Mouse (Mus musculus) right cerebral cortex, postnatal 10 days (tissue): ENCODE results near the gene Ugdh.
A peak's percentile ranks its signal among the peaks of the same experiment; 100 is the strongest.

Experiments
- DNase-seq, 2 experiments: peaks; one replicate each; pipeline ENCODE4 v3.0.0; 2021; ENCODE audit warnings: low spot score in 2 of 2

Gene Ugdh

DNA sequence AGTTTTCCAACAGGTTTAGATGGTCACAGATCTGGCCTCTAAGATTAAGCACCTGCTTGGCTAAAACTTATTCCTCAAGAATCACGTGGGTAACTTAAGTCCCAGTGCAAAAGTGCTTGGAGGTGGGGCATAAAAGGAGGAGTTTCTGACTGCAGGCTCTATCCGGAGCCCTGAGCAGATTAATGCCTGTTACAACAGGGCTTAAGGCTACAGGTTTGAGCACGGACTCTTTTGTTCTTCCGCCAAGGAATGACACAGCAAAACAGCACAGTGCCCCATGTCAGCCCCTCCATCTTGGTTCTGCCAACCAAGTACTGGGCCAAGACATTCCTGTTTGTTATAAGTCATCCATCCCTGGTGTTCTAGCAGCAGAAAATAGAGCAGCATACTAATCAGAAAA lies 7.4 kb downstream of the Ugdh start:
- no peak for DNase-seq

DNA sequence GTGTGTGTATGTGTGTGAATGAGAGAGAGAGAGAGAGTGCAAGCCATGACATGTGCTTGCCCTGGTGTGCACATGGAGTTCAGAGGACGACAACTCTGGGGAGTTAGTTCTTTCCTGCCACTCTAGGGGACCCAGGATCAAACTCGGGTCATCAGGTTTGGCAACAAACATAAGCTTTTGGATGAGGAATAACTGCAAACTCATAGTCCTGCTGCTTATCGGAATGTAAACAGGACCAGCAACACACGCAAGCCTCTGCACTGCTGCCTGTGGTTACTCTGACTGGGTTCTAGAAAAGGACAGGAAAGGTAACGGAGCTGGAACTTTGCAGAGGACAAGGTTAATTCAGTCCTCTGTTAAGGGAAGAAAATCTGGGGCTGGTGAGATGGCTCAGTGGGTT lies 10.5 kb downstream of the Ugdh start:
- no peak for DNase-seq

DNA sequence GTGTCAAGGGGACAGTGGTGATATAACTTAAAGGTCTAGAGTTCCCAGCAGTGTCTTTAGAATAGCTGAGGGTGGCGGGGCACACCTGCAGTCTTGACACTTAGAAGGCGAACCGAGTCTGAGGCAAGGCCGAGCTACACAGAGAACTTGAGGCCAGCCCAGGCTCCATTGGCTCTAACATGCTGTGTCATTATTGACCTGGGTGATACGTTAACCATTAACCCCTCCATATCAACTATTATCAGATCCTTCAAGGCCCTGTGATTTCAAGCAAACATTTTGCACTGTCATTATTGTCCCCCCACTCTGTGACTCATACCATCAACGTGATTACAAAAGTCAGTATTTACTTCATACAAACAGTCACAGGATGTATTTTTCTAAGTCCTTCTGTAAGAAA lies 11.5 kb downstream of the Ugdh start:
- DNase-seq = no peak

DNA sequence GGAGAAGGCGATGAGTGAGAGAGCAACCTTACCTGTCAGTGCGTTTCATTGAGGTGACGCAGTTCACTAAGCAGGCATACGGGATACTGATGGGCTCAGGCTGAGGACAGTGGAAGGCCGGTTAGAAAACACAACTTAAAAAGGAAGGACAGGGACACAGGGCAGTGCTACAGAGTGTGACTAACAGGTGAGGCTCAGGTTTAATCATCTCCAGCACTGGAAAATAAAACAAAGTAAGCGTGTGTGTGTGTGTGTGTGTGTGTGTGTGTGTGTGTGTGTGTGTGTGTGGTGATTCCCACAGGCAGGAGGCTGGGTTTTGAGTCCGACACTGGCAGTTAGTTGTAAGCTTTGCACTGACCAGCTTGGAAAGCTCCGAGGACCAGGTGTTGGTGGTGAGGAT lies 12.9 kb downstream of the Ugdh start:
- DNase-seq = no peak

DNA sequence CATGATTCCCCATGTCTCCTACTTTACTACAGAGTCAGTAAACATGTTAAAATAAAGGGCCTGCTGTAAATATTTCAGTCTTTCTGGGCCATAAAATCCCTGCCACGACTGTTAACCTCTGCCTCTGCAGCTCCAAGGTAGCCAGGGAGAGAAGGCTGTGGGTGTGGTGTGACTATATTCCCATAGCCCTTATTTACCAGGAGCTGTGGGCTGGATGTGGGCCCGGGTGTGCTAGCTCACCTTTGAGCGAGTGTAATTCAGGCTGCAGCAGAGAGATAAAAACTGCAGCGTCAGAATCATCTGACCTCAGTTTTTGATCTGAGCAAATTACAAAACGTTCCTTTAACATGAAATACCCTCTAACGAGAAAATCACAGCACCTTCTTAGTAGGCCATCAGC lies 14.9 kb downstream of the Ugdh start:
- DNase-seq = no peak

DNA sequence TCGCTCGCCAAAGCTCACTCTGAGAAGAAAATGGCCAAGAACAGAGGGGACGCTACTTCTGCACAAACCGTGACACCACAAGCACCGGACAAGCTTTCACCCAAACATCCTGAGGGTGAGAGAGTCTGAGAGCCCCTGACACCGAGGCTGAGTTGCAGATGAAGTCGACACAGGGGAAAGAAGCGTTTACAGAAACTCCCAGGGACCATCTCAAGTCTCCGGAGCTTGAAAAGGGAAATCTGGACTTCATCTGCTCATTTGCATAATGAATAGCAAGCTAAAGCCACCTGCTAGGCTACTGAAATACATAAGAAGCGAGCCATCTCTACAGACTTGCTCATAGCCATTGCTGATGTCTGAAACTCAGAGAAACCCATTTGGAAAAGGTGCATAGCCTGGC lies 16.6 kb downstream of the Ugdh start:
- DNase-seq = no peak

DNA sequence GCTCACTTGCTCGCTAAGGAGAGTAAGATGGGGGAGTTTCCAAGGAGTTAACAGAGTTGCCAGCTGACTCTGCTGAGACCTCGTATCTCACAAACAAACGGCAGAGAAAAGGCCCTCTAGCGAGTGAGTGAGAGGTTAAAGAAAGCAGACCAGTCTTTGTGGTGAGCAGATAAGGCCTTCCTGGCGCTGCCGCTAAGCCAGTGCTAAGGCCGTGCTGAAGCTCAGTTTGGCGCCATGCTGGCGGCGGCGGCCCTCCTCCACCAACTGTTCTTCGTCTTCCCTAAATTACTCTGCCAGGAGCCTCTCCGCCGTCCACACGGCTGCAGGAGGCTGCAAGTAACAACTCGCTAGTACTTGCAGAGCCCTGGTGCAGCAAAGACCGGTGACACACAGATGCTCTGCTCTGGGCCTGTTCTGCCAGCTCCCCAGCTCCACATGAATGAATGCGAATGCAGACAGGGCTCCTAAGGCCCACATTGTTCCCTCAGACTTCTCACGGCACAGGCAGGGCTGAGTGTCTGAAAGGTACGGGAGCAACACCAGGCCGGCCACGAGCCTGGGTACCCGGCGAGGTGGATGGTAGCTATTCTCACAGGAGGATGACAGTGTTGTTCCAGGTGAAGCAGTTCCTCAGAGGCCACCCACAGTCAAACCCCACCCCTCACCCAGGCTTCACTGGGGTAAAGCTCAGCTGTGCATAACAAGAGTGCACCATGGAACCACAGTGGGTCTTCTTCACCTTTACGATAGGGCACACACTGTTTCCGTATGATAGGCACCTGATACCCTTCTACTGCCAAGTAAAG lies 19.9 kb downstream of the Ugdh start:
- DNase-seq = no peak

DNA sequence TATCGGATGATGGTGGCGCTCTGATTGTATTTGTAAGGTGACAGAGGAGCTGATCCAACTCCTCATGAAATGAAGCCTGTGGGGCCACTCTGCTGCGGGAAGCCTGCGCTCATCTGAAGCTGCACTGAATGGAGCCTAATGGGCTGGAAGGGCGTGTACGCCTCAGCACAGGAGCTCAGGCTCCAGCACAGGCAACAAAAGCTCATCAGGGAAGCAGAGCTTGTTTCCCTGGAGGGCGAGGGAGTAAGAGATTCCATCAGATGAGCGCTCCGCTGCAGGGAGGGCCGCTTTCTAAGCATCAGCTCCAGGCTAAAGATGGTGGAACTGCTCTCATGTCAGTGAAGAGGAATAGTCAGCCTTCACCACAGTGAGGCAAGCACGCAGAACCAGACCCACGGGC lies 27.8 kb downstream of the Ugdh start:
- no peak for DNase-seq

DNA sequence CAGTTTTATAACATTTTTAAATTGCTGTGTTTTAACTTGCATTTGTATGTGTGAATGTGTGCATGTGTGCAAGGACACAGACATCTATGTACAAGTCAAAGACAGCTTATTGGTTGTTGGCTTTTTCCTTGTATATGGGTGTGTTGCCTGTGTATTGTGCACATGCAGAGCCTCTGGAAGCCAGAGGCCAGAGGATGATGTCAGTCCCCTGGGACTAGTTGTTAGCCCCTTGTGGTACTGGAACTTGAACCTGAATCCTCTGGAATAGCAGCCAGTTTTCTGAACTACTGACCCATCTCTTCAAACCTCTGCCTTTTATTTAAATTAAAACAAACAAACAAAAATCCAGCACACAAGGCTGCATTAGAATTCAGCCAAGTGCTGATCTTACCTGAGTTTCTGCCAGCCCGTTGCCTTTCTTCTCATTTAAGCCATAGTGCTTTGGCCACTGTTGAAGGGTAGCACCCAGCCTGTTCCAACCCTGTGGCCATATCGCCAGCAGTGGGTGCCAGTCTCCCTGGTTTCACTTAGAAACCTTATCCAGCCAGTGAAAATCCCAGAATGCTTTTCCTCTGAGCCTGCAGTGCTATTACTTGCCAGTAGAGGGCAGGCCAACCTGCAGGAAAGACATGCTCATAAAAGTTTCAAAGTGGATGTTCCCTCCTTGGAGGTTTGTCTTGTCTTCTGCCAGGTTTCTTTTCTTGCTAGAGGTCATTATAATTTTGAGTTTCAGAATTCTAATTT lies 34.3 kb downstream of the Ugdh start:
- DNase-seq = peak; percentile 85 to 88

DNA sequence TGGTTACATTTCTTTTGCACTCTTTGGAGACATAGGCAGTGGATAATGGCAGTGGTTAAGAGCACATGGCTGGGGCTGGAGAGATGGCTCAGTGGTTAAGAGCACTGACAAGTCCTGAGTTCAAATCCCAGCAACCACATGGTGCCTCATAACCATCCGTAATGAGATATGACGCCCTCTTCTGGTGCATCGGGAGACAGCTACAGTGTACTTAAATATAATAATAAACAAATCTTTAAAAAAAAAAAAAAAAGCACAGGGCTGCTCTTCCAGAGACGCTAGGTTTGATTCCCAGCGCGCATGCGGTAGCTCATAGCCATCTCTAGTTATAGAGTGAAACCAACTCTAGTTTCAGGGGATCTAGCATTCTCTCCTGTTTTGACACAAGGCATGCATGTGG lies 41.3 kb downstream of the Ugdh start:
- no peak for DNase-seq

DNA sequence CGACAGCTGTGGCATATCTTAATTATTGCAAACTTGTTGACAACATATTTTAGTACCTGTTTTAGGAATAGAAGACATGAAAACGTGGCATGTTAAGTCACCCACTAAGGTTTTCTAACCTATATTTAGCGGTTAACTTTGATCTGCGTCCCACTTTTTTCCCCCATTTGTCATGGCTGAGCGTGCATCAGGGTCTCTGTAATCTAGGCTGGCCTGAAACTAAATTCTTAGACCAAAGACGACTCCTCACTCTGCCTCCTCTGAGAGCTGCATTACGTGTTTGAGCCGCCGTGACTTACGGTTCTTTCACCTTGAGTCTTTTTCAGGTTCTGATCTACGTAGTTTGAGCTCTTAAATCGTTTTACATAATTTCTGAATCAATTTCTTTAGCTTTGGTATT lies 44.0 kb downstream of the Ugdh start:
- DNase-seq = no peak

DNA sequence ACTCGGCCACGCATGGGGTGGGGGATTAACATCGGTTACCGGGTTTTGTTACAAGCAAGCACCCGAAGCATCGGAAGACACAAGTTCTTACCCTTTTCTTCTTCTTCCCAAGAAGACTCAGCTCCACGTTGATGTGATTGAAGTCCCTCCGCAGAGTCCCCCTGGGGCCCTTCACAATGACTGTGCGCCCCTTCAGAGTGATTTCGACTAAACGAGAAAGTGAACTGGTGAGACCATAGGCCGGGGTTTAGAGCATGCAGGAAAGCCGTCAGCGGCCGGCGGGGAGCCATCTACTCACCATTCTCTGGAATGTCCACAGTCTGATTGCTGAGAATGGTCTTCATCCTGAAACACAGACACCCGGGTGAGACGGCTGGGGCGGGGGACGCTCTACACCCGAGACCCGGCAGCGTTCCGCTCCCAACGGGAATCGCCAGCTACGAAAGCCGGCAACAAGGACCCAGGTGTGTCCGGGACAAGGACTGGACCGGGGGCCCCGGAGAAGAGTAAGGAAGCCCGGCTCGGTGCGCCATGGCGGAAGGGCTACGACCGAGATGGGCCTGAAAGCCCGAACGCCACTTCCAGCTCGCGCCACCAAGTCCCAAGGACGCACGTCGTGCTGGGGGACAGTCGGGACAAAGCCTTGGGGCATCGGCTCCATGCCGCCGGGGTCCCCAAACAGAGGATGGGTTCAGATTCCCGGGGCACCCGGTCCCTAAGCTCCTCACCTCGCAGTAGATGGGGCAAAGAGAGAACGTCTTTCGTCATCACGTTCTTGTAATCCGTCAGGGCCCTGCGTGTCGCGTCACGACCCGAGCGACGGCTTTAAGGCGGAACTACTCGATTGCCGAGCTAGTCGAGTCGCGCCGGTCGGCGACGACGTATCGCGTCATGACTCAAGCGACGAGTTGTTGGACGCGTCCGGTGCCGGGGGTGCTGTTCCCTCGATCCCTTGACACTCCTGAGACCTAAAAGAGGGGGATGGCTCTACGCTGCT lies 44.8 kb downstream of the Ugdh start, which contains the start of the genes Rpl9 and Lias:
Rpl9 (minus strand) TSS at position 797 of the 997 bp plus-strand sequence.
Lias (plus strand) TSS at position 850 of the 997 bp plus-strand sequence.
- DNase-seq = peak; percentile 99 to 100

DNA sequence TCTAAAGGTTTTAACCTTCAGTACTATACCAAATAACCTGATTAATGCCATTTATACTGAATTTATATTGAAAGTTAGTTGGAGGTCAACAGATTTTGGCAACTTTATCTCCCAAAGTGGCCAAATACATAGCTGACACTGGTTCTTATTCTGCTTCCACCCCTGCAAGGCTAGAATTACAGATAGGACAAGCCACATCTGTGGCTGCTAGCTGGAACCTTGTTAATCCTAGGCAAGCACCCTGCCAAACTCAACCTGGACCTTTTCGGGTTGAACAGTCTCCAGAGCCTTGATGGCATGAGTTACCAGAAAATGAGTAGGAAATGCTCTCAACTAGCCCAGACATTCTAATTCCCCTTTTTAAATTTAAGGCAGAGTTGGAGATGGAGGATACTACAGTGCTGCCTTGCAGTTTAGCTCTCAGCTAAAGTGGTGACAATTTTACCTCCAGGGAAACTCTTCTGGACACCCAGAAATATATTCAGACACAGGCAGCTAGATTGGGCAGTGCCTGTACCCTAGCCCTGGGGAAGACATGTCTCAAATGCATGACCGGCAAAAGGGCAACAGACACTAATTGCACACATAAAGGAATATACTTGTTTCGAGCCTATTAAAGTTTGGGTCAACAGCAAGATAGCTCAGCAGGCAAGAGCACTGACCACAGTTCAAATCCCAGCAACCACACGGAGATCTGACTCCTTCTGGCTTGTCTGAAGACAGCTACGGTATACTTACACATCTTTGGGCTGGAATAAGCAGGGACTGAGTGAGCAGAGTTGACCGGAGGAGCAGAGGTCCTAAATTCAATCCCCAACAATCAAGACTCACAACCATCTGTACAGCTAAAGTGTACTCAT lies 48.5 kb downstream of the Ugdh start:
- no peak for DNase-seq

DNA sequence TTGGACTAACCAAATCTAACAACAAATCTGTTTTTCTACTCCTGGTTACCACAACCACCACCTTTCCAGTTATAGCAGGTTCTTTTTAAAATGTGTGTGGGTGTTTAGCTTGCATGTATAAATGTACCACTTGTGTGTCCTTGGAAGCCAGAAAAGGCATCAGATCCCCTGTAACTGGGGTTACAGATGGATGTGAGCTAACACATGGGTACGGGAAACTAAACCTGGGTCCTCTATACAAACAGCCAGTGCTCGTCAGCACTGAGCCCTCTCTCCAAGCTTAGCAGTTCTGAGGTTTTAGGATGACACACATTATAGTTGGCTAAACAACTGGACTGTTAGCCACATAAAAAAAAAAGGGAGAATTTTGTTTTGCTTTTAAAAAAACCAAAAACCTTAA lies 50.0 kb downstream of the Ugdh start:
- DNase-seq = no peak

DNA sequence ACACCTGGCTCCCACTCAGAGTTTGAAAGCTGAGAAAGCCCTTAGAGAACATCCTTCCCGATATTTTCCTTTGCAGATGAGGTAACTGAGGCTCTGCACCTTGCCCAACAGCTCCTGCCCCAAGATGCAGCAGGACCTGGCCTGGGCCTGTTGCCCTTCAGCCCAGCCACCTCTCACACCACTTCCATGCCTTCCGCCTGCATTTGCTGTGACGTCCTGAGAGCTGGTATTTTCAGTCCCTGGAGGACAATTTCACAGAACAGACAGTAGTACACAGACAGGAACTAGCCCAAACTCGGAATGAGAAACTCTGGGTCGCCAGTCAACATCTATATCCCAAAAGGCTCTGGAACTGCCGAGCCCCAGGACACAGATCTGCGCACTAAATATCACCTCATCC lies 61.0 kb downstream of the Ugdh start:
- no peak for DNase-seq

DNA sequence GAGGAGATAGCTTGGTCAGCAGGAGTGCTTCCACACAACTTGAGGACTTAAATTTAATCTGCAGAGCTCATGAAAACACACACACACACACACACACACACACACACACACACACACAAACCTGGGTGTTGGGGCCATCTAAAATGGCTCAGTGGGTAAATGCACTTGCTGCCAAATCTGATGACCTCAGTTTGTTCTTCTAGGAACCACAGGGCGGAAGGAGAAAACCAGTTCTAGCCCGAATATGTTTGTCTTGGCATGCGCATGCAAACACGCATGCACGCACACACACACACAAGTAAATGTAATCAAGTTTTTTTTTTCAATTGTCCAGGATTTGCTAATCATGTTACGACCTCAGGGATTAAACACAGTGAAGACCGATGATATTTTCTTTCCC lies 64.2 kb downstream of the Ugdh start:
- DNase-seq = no peak

DNA sequence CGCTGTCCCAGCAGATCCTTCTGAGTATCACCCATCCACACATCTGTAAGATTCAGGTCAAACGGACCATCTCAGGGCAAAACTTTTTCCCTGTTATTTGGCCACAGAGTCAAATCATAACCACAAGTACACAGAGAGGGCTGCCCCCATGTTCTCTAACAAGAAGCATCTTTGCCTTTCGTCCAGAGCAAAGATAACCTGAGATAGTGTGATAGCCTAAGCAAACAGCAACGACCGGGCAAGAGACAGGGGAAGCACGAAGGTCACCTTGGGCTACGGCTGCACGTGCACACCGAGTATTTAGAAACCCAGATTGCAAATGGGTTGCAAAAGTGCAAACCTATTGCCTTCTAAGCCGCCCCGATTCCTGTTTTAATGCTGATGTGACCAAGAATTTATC lies 67.9 kb downstream of the Ugdh start:
- DNase-seq = no peak
